Mouse (Mus musculus) liver, postnatal 0 days (tissue): Measurements from ENCODE around the gene Krt23.

Experiments used
- CTCF ChIP-seq: sonication (generic); IDR thresholded peaks from 2 replicates; pipeline ENCODE4 v1.5.1; 2016; ENCODE audit warnings: antibody characterized with exemption, low read depth
- EP300 ChIP-seq: IDR thresholded peaks from 2 replicates; pipeline ENCODE4 v1.6.1; 2016; ENCODE audit warnings: antibody characterized with exemption, low read depth, mild to moderate bottlenecking

DNA sequence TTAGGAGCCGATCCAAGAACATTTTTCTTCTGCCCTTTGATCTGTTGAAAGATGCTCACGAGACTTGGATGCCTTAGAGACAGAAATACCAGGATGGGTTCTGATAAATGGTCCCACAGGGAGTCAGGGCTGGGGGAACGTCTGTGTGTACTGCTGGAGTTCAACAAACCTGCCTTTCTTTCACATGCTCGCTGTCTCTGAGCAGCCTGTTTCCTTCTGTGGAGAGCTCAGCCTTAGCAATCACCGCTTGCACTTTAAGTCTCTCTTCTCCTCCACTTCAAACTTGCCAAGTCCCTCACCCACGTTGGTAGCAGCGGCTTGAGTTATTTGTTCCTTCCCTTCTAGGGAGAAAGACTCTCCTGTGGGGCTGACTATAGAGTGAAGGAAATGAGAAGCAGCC is 26.6 kb downstream of the Krt23 start:
- no peak for TF ChIP-seq CTCF
- TF ChIP-seq EP300, result no peak
